Comparison of ENCODE assay signal across 22 mouse cellular contexts in genomic region chr1:58311221-58311864, GRCm38 (mm10). TPM values are rescaled to one million over a fixed set of nuclear protein-coding genes. Genes with fewer than 3 reads are reported as not detected.
DNase-seq lines count a peak whose midpoint lies in the region; ATAC-seq lines count a peak whose summit lies in the region.
"Had no signal": no experiment of that assay in that cellular context is flagged by ENCODE, and none has a peak within 500 bp of the region (broad histone marks: within the 10 kb centered on the region; RNA-seq: fewer than 3 reads in every experiment).

No protein-coding gene starts in this region.

- no peaks in the 10 kb centered on the region for H3K36me3 ChIP-seq in heart, embryonic 11.5 days (ENCODE audit: control insufficient read depth, insufficient read depth, low read length)
- H3K36me3 ChIP-seq in liver, embryonic 11.5 days (ENCODE audit: control insufficient read depth, insufficient read depth, low read length) = no peaks in the 10 kb centered on the region
- H3K36me3 ChIP-seq: heart, embryonic 15.5 days; hindbrain, embryonic 12.5 days; limb, embryonic 13.5 days; liver, embryonic 15.5 days had no signal

- no peak overlapping the region for H3K27ac ChIP-seq in heart, embryonic 11.5 days (ENCODE audit: low read depth, low read length)
- H3K27ac ChIP-seq in liver, embryonic 11.5 days (ENCODE audit: low read depth, low read length) = no peak overlapping the region
- H3K27ac ChIP-seq: heart, embryonic 15.5 days; hindbrain, embryonic 12.5 days; limb, embryonic 13.5 days; liver, embryonic 15.5 days had no signal

- no peak overlapping the region for H3K4me3 ChIP-seq in heart, embryonic 11.5 days (ENCODE audit: low read depth, low read length)
- H3K4me3 ChIP-seq in liver, embryonic 11.5 days (ENCODE audit: low read depth, low read length) = no peak overlapping the region
- H3K4me3 ChIP-seq: erythroblast, embryonic 14.5 days; heart, embryonic 15.5 days; hindbrain, embryonic 12.5 days; limb, embryonic 13.5 days; liver, embryonic 15.5 days had no signal

- ATAC-seq in heart, embryonic 11.5 days (replicated peaks; ENCODE audit: insufficient number of reproducible peaks, low FRiP score, low TSS enrichment) = no peak
- ATAC-seq in megakaryocyte progenitor cell, adult 5-6 weeks (replicated peaks; ENCODE audit: poor library complexity) = peak; percentile 77
- no peak for ATAC-seq in liver, embryonic 11.5 days (replicated peaks; ENCODE audit: low FRiP score)
- ATAC-seq: forebrain, embryonic 16.5 days; intestine, postnatal 0 days; lung, postnatal 0 days; midbrain, embryonic 16.5 days had no signal

- H3K4me2 ChIP-seq in heart, embryonic 11.5 days = no peak overlapping the region
- H3K4me2 ChIP-seq in liver, embryonic 11.5 days = no peak overlapping the region
- H3K4me2 ChIP-seq: heart, embryonic 15.5 days; hindbrain, embryonic 12.5 days; limb, embryonic 13.5 days; liver, embryonic 15.5 days had no signal

- no peak for DNase-seq in heart, postnatal 14 days
- DNase-seq in 416B (ENCODE audit: low read depth) = peak; percentile 76
- DNase-seq in T-cell, adult 2 months (ENCODE audit: low spot score) = peak; percentile 80
- DNase-seq in layer of hippocampus, postnatal 10 days (ENCODE audit: low spot score in 2 of 2) = no peak
- no peak for DNase-seq in gastrocnemius, postnatal 36 days
- no peak for DNase-seq in liver, embryonic 11.5 days (ENCODE audit: low spot score)
- DNase-seq: adrenal gland, adult 2 months; cerebellum, postnatal 10 days; kidney, postnatal 10 days had no signal

- H3K9me3 ChIP-seq in heart, embryonic 11.5 days (replicated peaks; ENCODE audit: control insufficient read depth, low read length) = no peaks in the 10 kb centered on the region
- no peaks in the 10 kb centered on the region for H3K9me3 ChIP-seq in liver, embryonic 11.5 days (ENCODE audit: control insufficient read depth, low read length)
- H3K9me3 ChIP-seq: heart, embryonic 15.5 days; hindbrain, embryonic 12.5 days; limb, embryonic 13.5 days; liver, embryonic 15.5 days had no signal

- H3K4me1 ChIP-seq in heart, embryonic 11.5 days (ENCODE audit: control insufficient read depth, insufficient read depth, low read length) = no peaks in the 10 kb centered on the region
- no peaks in the 10 kb centered on the region for H3K4me1 ChIP-seq in liver, embryonic 11.5 days (replicated peaks; ENCODE audit: control insufficient read depth, insufficient read depth, low read length)
- H3K4me1 ChIP-seq: heart, embryonic 15.5 days; hindbrain, embryonic 12.5 days; limb, embryonic 13.5 days; liver, embryonic 15.5 days had no signal

- intact Hi-C loops in heart, postnatal 14 days (cut with DNase I) = no loop called here
- intact Hi-C loops in gastrocnemius, postnatal 36 days (cut with DNase I) = no loop called here

- H3K27me3 ChIP-seq in heart, embryonic 11.5 days (ENCODE audit: control insufficient read depth, insufficient read depth, low read length) = no peaks in the 10 kb centered on the region
- no peaks in the 10 kb centered on the region for H3K27me3 ChIP-seq in liver, embryonic 11.5 days (replicated peaks; ENCODE audit: control insufficient read depth, insufficient read depth, low read length)
- H3K27me3 ChIP-seq: heart, embryonic 15.5 days; hindbrain, embryonic 12.5 days; limb, embryonic 13.5 days; liver, embryonic 15.5 days had no signal

- 66% methylated on average over 7 of the region's 7 CpGs for WGBS in heart, embryonic 11.5 days (ENCODE audit: insufficient replicate concordance)
- WGBS in liver, embryonic 11.5 days = 74% methylated on average over 7 of the region's 7 CpGs

- 0 out of 2 replicates have a peak overlapping the region, but pooled peaks have one; percentile 30 for H3K9ac ChIP-seq in heart, embryonic 11.5 days (ENCODE audit: low read depth, low read length)
- H3K9ac ChIP-seq in liver, embryonic 11.5 days (ENCODE audit: low read depth, low read length) = no peak overlapping the region
- H3K9ac ChIP-seq: heart, embryonic 15.5 days; hindbrain, embryonic 12.5 days; limb, embryonic 13.5 days; liver, embryonic 15.5 days had no signal

RNA-seq across cellular contexts. Expression of gene Aox2, which starts 33.2 kb away (rescaled TPM):
- not detected in 2 replicates for polyA plus RNA-seq in heart, embryonic 11.5 days (2014; fragmentation: Nextera tagmentation; extraction: Ambion mirVana)
- total RNA-seq in heart, postnatal 14 days (2021) = under 1 TPM in 1 of 2 experiments, not detected in 1; 0.27 TPM
- total RNA-seq in megakaryocyte progenitor cell, adult 5-6 weeks (2015) = 0.05 TPM in 1 of 2 replicates, not detected in the other
- not detected in 2 replicates for total RNA-seq in megakaryocyte progenitor cell, adult 5-6 weeks (2017)
- total RNA-seq in layer of hippocampus, postnatal 10 days (2021) = under 1 TPM; 0.04 to 0.09 TPM
- under 1 TPM in 1 of 2 experiments, not detected in 1; 0.13 TPM for total RNA-seq in gastrocnemius, postnatal 36 days (2021)
- not detected in 2 replicates for polyA plus RNA-seq in liver, embryonic 11.5 days (2014; fragmentation: Nextera tagmentation; extraction: Ambion mirVana)
- total RNA-seq: megakaryocyte-erythroid progenitor cell, adult 5-6 weeks had no signal
- polyA plus RNA-seq: erythroblast, embryonic 14.5 days; forebrain, embryonic 16.5 days; heart, embryonic 15.5 days; liver, embryonic 15.5 days; neural tube, embryonic 11.5 days had no signal

Comparison
In these comparisons a context has a peak if more than half of its experiments do, and no peak if none do; other contexts are left out.
1. DNase-seq: peak in 416B (single experiment) and T-cell, adult 2 months (single experiment); none in heart, postnatal 14 days (0 of 2), layer of hippocampus, postnatal 10 days (0 of 2), gastrocnemius, postnatal 36 days (0 of 2) and liver, embryonic 11.5 days (single experiment).